33 mouse cellular contexts compared by ENCODE assay signal in the genomic region with DNA sequence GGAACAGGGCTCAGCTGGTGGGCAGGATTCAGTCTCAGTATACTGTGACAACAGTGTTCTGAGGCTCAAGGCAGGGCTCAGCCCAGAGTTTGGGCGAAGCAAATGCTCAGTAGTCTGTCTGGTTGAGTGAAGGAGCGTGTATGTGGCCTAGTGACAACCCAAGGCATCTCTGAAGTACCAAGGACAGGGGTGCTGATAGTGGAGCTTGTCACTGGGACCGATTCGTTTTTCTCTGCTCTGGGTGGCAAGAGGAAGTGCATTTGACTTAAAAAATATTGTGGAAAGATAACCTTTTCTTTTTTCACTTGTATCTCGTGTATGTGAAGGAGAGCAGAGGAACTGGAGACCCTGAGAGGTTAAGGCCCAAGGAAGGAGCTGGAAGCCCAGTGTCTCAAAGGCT. TPM values are rescaled to one million over a fixed set of nuclear protein-coding genes. Genes with fewer than 3 reads are reported as not detected.
"Had no signal": no experiment of that assay in that cellular context is flagged by ENCODE, and none has a peak within 500 bp of the region (broad histone marks: within the 10 kb centered on the region; RNA-seq: fewer than 3 reads in every experiment).

No protein-coding gene starts in this region.

- H3K36me3 ChIP-seq: heart, embryonic 10.5 days; heart, embryonic 12.5 days; heart, embryonic 13.5 days; heart, embryonic 15.5 days; hindbrain, embryonic 10.5 days; hindbrain, embryonic 12.5 days; hindbrain, embryonic 13.5 days; hindbrain, embryonic 15.5 days; intestine, embryonic 15.5 days; kidney, embryonic 15.5 days had no signal

- H3K4me1 ChIP-seq: heart, embryonic 12.5 days; heart, embryonic 15.5 days; intestine, embryonic 15.5 days; kidney, embryonic 15.5 days had no signal

- H3K27ac ChIP-seq: heart, embryonic 10.5 days; heart, embryonic 13.5 days; heart, embryonic 15.5 days; hindbrain, embryonic 10.5 days; hindbrain, embryonic 12.5 days; intestine, embryonic 15.5 days; kidney, embryonic 15.5 days; kidney, postnatal 0 days; left cerebral cortex, adult 2 months had no signal

- H3K9me3 ChIP-seq: heart, embryonic 10.5 days; heart, embryonic 13.5 days; heart, embryonic 15.5 days; hindbrain, embryonic 12.5 days; hindbrain, embryonic 13.5 days; hindbrain, embryonic 15.5 days had no signal

- DNase-seq: heart, postnatal 10 days; heart, postnatal 14 days; heart, postnatal 36 days; heart, postnatal 4 days; kidney, adult 11 months; kidney, adult 18-20 months; kidney, adult 2 months; kidney, adult 8-10 months; kidney, adult 9 months; kidney, postnatal 10 days; kidney, postnatal 14 days; kidney, postnatal 25 days; kidney, postnatal 36 days; kidney, postnatal 4 days had no signal

- H3K4me3 ChIP-seq: heart, embryonic 10.5 days; heart, embryonic 12.5 days; heart, embryonic 13.5 days; heart, embryonic 15.5 days; hindbrain, embryonic 10.5 days; hindbrain, embryonic 12.5 days; hindbrain, embryonic 13.5 days; hindbrain, embryonic 15.5 days; intestine, embryonic 15.5 days; kidney, embryonic 15.5 days; left cerebral cortex, adult 2 months had no signal

- H3K4me2 ChIP-seq: heart, embryonic 11.5 days; heart, embryonic 12.5 days; heart, embryonic 13.5 days; heart, embryonic 15.5 days; hindbrain, embryonic 12.5 days; hindbrain, embryonic 13.5 days; hindbrain, embryonic 14.5 days; hindbrain, embryonic 15.5 days; intestine, embryonic 15.5 days; kidney, embryonic 15.5 days had no signal

- ATAC-seq: hindbrain, postnatal 0 days; inflammation-experienced regulatory T-cells, adult 6 months; intestine, embryonic 15.5 days; intestine, embryonic 16.5 days; intestine, postnatal 0 days had no signal

- H3K9ac ChIP-seq: heart, embryonic 12.5 days; heart, embryonic 13.5 days; heart, embryonic 15.5 days; hindbrain, embryonic 12.5 days; hindbrain, embryonic 13.5 days; hindbrain, embryonic 14.5 days; hindbrain, embryonic 15.5 days; intestine, embryonic 15.5 days; kidney, embryonic 15.5 days had no signal

- H3K27me3 ChIP-seq: hindbrain, embryonic 12.5 days; hindbrain, embryonic 15.5 days; intestine, embryonic 15.5 days had no signal

RNA-seq across cellular contexts. Expression of a gene that starts 37.8 kb away (rescaled TPM):
- total RNA-seq: hematopoietic stem cell, adult 5-6 weeks had no signal
- polyA plus RNA-seq: inflammation-experienced regulatory T-cells, adult 6 months had no signal
